Mouse (Mus musculus) ovary, adult 18-20 months (tissue): ENCODE measurements around the gene Flg2.

Experiments used
- DNase-seq: peaks from one replicate; pipeline ENCODE4 v3.0.0; 2022; ENCODE audit warnings: low spot score, mixed read lengths

Flg2 gene

DNA sequence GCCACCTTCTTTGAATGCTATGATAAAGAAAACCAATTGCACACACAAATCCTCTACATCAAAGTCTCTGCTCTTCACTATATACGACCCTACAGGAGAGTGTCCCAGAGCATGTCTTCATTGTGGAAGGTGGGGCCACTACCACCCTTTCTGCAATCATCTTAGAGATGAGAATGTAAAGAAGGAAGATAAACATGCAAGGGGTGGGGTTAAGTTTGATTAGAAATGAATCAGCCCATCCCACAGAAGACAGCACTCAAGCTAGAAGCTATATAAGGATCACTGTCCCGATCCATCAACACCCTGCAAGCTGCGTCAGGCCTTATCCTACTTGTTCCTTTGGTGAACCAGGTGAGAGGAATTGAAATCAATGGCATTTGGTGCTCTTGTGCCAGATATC lies at the start of gene Flg2:
Gene Flg2, plus strand, starts transcription at position 301 of the 400 bp plus-strand sequence.
- DNase-seq: no peak

DNA sequence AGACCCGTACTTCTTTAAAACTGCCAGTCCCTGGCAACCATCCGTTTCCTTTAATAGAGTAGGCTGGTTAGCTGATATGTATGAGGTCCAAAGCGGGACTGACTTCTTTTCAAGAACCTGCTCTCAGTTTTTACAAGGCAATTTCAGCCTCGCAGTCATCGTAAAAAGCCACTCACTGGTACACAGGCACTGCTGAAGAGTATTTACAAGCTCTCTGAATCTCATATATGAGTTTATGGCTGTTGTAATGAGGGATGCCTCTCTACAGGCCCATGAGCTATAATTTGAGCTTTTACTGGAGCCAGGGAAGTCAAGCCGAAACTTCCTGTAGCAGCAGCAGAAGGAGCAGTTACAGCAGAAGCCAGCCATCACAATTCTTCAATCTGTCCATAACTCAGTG lies 34.6 kb upstream of the Flg2 start:
- no peak for DNase-seq

DNA sequence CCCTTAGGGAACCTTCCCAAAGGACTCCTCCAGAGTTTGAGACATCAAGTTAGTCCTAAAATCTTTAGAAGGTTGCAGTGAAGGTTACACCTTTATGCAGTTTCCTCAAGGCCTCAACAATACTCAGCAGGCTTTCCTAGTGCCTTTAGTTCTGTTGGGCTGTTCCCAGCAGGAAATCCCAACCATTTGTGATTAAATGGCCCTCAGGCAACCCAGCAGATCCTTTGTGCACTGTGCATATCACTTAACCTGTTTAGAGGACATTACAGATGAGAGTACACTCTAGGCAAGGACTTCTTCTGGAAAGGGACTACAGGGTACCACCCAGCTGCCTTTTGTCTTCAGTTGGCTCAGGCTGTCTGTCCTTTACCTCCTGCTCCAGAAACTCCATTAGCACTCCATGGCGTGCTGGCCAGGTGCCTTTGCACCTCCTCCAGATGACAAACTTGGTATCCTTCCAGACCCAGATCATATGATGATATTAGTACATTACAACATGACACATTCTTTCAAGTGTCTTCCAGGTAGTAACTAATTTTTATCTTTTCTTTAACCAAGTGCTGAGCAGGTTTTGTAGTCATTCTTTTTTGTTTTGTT lies 34.0 kb upstream of the Flg2 start:
- DNase-seq: no peak

DNA sequence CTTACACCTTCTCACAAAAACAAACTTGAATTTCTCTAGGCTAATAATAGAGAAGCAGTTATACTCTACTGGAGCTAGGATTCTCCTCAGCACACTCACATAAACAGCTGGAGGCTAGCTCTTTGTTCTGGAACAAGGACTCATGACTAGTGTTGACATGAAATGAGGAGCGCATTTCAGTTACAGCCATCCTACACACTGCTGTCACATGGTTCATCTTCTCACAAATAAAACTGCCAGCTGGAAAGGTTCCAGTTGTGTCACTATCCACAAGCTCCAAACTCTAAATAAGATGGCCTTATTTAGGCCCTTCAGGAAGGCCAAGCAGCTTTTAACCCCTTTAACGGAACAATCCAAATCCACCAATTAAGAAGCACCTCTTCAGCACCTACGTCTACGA lies 16.2 kb upstream of the Flg2 start:
- no peak for DNase-seq

DNA sequence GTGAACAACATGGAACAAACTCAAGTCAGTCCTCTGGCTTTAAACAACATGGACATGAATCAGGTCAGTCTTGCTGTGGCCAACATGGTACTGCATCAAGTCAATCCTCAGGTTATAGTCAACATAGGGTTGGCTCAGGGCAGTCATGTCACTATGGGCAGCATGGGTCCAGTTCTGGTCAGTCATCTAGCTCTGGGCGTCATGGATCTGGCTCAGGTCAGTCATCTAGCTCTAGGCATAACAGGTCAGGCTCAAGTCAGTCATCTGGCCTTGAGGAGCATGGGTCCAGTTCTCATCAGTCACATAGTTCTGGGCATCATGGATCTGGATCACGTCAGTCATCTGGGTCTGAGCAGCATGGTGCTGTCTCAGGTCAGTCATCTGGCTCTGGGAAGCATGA lies 4.9 kb downstream of the Flg2 start:
- no peak for DNase-seq

DNA sequence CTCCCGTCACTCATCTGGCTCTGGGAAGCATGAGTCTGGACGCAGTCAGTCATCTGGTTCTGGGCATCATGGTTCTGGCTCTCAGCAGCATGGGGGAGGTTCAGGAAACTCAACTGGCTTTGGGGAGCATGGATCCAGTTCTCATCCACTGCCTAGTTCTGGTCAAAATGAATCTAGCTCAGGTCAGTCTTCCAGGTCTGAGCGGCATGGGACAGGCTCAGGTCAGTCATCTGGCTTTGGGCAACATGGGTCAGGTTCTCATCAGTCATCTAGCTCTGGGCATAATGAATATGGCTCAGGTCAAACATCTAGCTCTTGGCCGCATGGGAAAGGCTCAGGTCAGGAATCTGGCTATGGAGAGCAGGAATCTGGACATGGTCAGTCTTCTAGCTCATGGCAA lies 5.4 kb downstream of the Flg2 start:
- DNase-seq: no peak
